Mouse (Mus musculus): ENCODE measurements around the gene Ube2s. TPM values are rescaled to one million over a fixed set of nuclear protein-coding genes. Genes with fewer than 3 reads are reported as not detected.
"Not testable (repeated sequence)": the region's sequence is repeated elsewhere in the genome, so short reads cannot be mapped to it uniquely, and the experiment has no call there.

Ube2s gene
- polyA plus RNA-seq, 1 experiment from 2014 or later, result 301 TPM

DNA sequence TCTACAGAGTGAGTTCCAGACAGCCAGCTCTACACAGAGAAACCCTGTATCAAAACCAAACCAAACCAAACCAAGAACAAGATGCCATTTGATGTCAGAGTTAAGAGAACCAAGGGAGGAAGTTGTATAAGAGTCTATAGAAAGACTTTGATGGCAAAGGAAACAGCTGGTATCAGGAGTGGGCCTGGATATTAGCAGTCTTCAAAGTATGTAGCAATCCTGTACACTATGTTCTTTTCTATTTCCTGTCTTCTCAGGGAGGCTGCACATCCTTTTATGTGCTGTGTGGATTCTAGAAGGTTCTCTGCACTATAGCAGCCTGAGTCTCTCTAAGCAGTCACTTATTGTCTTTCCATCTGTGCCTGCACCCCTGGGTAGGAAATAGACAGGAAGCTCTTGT is 4.2 kb upstream of the Ube2s start:
- no peak for ATAC-seq

GRCm38 (mm10) chr7:4813105-4813791 is 858 bp upstream of the Ube2s start:
- peak overlapping the region; percentile 61 for H3K4me2 ChIP-seq (replicated peaks)
- H3K9ac ChIP-seq (replicated peaks), result peak overlapping the region; percentile 56
- H3K9me3 ChIP-seq, result no peaks in the 10 kb centered on the region
- H3K4me3 ChIP-seq (replicated peaks), result peak overlapping the region; percentile 79
- no peak for ATAC-seq
- H3K36me3 ChIP-seq, result peaks cover 18% of the 10 kb centered on the region
- H3K4me1 ChIP-seq (replicated peaks), result peaks cover 31% of the 10 kb centered on the region
- H3K27me3 ChIP-seq, result no peaks in the 10 kb centered on the region
- WGBS, result 24% methylated on average over 8 of the region's 8 CpGs
- peak overlapping the region; percentile 68 for H3K27ac ChIP-seq

More for the DNA sequence above, 4.2 kb upstream of the Ube2s start:
- H3K4me3 ChIP-seq (replicated peaks), result no peak overlapping the region
- H3K27ac ChIP-seq, result no peak overlapping the region
- H3K36me3 ChIP-seq, result no peaks in the 10 kb centered on the region
- no peak overlapping the region for H3K9ac ChIP-seq (replicated peaks)
- H3K27me3 ChIP-seq, result no peaks in the 10 kb centered on the region
- peaks cover 8% of the 10 kb centered on the region for H3K4me1 ChIP-seq (replicated peaks)
- no peaks in the 10 kb centered on the region for H3K9me3 ChIP-seq
- no peak overlapping the region for H3K4me2 ChIP-seq (replicated peaks)

DNA sequence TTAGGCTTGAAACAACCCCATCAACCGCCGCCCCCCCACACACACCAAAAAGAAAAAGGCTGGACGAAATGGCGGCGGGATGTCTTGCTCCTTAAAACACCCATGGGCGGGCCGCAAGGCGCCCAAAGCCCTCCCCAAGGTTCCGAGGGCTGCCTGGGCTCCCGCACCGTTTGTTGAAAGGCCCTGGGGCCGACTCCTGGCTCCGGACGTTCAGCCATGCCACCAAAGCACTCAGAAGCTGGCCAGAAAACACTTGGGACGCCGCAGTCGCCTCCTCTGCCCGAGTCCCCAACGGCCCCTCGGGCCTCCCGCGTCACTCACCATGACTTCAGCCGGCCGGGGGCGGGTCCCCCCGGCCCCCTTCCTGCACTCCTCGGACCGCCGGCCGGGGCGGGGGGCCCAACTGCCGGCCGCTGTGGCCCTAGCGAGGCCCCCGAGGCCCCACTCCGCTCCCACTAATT is 518 bp downstream of the Ube2s start:
- Histone ChIP-seq H3K4me1 (replicated peaks) (peaks cover 31% of the 10 kb centered on the region), H3K9me3 (no peaks in the 10 kb centered on the region), H3K4me3 (replicated peaks) (peak overlapping the region; percentile 79), H3K27ac (peak overlapping the region; percentile 94), H3K36me3 (peaks cover 28% of the 10 kb centered on the region), H3K4me2 (replicated peaks) (peak overlapping the region; percentile 90), H3K27me3 (no peaks in the 10 kb centered on the region), H3K9ac (replicated peaks) (peak overlapping the region; percentile 99)
- WGBS, result 0% methylated on average over 17 of the region's 36 CpGs
- ATAC-seq, result no peak; the same call in 1 of the 2 replicates

DNA sequence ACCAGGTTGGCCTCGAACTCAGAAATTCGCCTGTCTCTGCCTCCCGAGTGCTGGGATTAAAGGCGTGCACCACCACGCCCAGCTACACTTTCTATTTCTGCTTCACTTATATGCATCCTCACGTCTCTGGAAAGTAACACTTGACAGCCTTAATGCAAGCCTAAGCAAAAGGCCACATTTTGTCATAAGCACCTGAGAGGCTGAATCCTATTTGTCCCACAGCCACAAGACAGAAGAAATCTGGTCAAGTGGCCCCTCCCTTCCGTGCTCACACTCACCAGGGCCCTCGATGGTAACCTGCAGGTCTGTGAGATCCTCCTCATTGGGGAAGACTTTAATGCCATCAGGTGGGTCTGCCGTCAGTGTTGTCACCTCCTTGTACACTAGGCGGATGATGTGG is 1.3 kb downstream of the Ube2s start:
- Histone ChIP-seq H3K4me3 (replicated peaks) (peak overlapping the region; percentile 79), H3K4me1 (replicated peaks) (peaks cover 31% of the 10 kb centered on the region), H3K36me3 (peaks cover 32% of the 10 kb centered on the region), H3K9ac (replicated peaks) (peak overlapping the region; percentile 99), H3K4me2 (replicated peaks) (peak overlapping the region; percentile 90)
- not testable (repeated sequence) for H3K9me3 ChIP-seq, H3K27ac ChIP-seq, H3K27me3 ChIP-seq, ATAC-seq
- 43% methylated on average over 10 of the region's 10 CpGs for WGBS

DNA sequence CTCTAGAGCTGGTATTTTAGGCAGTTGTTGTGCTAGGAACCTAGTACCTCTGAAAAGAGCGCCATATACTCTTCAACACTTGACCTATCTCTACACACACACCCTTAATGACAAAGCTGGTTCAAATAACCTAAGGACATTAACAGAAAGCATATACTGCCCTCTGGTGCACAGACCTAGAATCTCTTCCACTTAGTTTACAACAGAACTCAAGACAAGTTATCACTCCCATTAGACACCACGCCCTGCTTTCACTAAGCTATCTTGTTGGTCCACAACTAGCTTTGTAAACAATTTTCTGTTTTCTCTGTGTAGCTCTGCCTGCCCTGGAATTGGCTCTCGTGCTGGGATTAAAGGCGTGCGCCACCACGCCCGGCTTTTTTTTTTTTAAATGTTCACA is 5.7 kb downstream of the Ube2s start:
- WGBS, result 94% methylated on average over 7 of the region's 7 CpGs
- Histone ChIP-seq H3K9me3 (no peaks in the 10 kb centered on the region), H3K4me1 (replicated peaks) (peaks cover 24% of the 10 kb centered on the region), H3K9ac (replicated peaks) (no peak overlapping the region), H3K27me3 (no peaks in the 10 kb centered on the region), H3K27ac (no peak overlapping the region), H3K36me3 (peaks cover 38% of the 10 kb centered on the region), H3K4me2 (replicated peaks) (no peak overlapping the region), H3K4me3 (replicated peaks) (no peak overlapping the region)
- peak; percentile 11; the same call in 1 of the 2 replicates for ATAC-seq

DNA sequence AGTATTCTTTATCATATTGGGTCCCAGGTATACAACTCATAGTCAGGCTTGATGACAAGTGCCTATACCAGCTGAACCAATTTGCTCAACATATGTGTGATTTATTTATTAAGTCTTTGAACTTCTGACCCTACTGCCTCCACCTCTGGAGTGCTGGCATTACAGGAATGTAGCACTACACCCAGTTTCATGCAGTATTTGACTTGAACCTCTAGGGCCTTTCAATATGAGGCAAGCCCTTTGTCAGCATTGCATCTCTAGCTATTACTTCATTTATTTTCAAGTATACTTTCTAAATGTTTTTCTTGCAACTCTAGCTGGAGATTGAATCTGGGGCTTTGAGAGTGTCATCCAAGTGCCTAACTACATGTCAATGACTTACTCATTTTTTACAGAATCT is 10.1 kb downstream of the Ube2s start:
- Histone ChIP-seq H3K9me3 (no peaks in the 10 kb centered on the region), H3K4me2 (replicated peaks) (no peak overlapping the region), H3K9ac (replicated peaks) (no peak overlapping the region), H3K36me3 (peaks cover 22% of the 10 kb centered on the region), H3K27me3 (no peaks in the 10 kb centered on the region), H3K4me1 (replicated peaks) (no peaks in the 10 kb centered on the region), H3K27ac (no peak overlapping the region), H3K4me3 (replicated peaks) (no peak overlapping the region)
- ATAC-seq, result no peak

DNA sequence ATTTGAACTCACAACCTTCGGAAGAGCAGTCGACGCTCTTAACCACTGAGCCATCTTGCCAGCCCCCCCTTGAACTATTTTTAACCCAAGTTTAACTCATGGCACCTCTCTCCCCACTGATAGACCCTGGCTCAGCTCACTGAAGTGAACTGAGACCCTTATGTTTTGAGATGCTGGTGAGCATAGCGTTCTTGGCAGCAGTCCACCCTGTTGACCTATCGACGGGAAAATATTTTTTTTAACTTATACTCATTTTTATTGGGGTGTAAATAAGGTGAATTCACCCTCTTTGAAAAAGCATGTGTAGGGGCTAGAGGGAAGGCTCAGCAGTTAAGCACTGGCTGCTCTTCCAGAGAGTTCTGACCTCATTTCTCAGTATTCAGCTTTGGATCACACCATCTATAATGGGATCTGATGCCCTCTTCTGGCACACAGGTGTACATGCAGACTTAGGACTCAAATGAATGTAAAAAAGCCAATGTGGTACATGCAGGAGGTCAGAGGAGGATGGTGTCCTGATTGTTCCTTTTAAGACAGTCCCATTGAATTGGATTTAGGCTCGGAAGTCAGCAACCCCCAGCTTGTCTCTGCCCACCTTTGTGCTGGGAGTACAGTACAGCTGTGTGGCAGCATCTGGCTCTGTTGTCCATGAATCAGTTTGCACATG is 16.5 kb downstream of the Ube2s start:
- ATAC-seq, result no peak
- no peak overlapping the region for H3K4me2 ChIP-seq (replicated peaks)
- no peaks in the 10 kb centered on the region for H3K27me3 ChIP-seq
- 76% methylated on average over 7 of the region's 7 CpGs for WGBS
- no peak overlapping the region; the same call in 1 of the 2 replicates for H3K27ac ChIP-seq
- H3K4me1 ChIP-seq (replicated peaks), result peaks cover 13% of the 10 kb centered on the region
- no peak overlapping the region for H3K4me3 ChIP-seq (replicated peaks)
- peaks cover 41% of the 10 kb centered on the region for H3K36me3 ChIP-seq
- no peak overlapping the region for H3K9ac ChIP-seq (replicated peaks)
- no peaks in the 10 kb centered on the region for H3K9me3 ChIP-seq

DNA sequence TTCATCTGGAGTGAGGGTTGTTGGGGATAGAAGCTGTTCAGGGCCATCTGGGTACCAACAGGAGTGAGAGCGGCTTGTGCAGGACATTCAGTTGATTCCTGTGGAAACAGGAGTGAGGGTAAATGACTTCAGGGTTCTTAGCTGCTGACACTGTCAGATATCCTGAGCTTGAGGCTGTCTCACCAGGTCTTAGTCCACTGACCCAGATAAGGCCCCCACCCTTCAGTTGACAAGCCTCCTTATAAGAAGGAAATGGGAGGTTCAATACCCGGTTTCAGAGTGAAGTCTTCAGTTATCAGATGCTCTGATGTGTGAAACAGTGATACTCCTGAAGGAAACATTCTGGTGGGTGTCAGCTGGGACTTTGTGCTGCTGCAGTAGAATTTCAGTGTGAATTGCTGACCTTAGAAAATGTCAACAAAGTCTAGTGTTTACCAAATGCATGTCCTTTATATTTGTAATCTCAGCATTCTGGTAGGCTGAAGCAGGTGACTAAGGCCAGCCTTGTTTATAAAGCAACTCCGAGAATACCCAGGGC is 17.7 kb downstream of the Ube2s start:
- Histone ChIP-seq H3K4me1 (replicated peaks) (peaks cover 13% of the 10 kb centered on the region), H3K4me3 (replicated peaks) (no peak overlapping the region; the same call in 1 of the 2 replicates), H3K36me3 (peaks cover 41% of the 10 kb centered on the region), H3K9me3 (no peaks in the 10 kb centered on the region), H3K27me3 (peaks cover 5% of the 10 kb centered on the region; the same call in 1 of the 2 replicates), H3K9ac (replicated peaks) (no peak overlapping the region; the same call in 1 of the 2 replicates), H3K27ac (no peak overlapping the region), H3K4me2 (replicated peaks) (peak overlapping the region; percentile 89; the same call in 1 of the 2 replicates)
- ATAC-seq, result no peak
- WGBS, result 88% methylated on average over 3 of the region's 3 CpGs

- Histone ChIP-seq H3K4me2 (replicated peaks) (peak overlapping the region; percentile 89), H3K27me3 (peaks cover 9% of the 10 kb centered on the region; the same call in 1 of the 2 replicates), H3K9ac (replicated peaks) (peak overlapping the region; percentile 91), H3K4me3 (replicated peaks) (peak overlapping the region; percentile 70), H3K9me3 (no peaks in the 10 kb centered on the region), H3K27ac (0 out of 2 replicates have a peak overlapping the region, but pooled peaks have one; percentile 85), H3K4me1 (replicated peaks) (peaks cover 22% of the 10 kb centered on the region), H3K36me3 (peaks cover 41% of the 10 kb centered on the region)
- ATAC-seq, result no peak
- 39% methylated on average over 4 of the region's 4 CpGs for WGBS
Measured at GRCm38 (mm10) chr7:4793674-4794073, 18.7 kb downstream of the Ube2s start.

GRCm38 (mm10) chr7:4793248-4793647 is 19.1 kb downstream of the Ube2s start:
- H3K4me3 ChIP-seq (replicated peaks), result peak overlapping the region; percentile 70
- H3K27ac ChIP-seq, result peak overlapping the region; percentile 85
- H3K27me3 ChIP-seq, result peaks cover 11% of the 10 kb centered on the region; the same call in 1 of the 2 replicates
- not testable (repeated sequence) for ATAC-seq, H3K9me3 ChIP-seq
- H3K4me2 ChIP-seq (replicated peaks), result peak overlapping the region; percentile 89
- peaks cover 27% of the 10 kb centered on the region for H3K4me1 ChIP-seq (replicated peaks)
- H3K36me3 ChIP-seq, result peaks cover 41% of the 10 kb centered on the region
- under 1% methylated on average over 30 of the region's 31 CpGs for WGBS
- peak overlapping the region; percentile 91 for H3K9ac ChIP-seq (replicated peaks)

GRCm38 (mm10) chr7:4792278-4793212 is 19.8 kb downstream of the Ube2s start, which contains the start of gene Rpl28:
TSS of gene Rpl28 (plus strand) at chr7:4792874.
- Histone ChIP-seq H3K36me3 (peaks cover 35% of the 10 kb centered on the region), H3K9ac (replicated peaks) (peak within 1 kb of the TSS; percentile 91), H3K4me2 (replicated peaks) (peak within 1 kb of the TSS; percentile 89), H3K27ac (peak within 1 kb of the TSS; percentile 85), H3K4me1 (replicated peaks) (peaks cover 28% of the 10 kb centered on the region), H3K4me3 (replicated peaks) (peak within 1 kb of the TSS; percentile 70), H3K9me3 (no peaks in the 10 kb centered on the region), H3K27me3 (peaks cover 16% of the 10 kb centered on the region; the same call in 1 of the 2 replicates)
- ATAC-seq, result peak; percentile 91
- WGBS, result 2% methylated on average over 54 of the region's 54 CpGs
